Mouse (Mus musculus) lung, postnatal 0 days (tissue): Measurements from ENCODE around the gene Ncbp3. TPM values are rescaled to one million over a fixed set of nuclear protein-coding genes. Genes with fewer than 3 reads are reported as not detected.

Experiments used
- ATAC-seq: fragments of 200-750 bp; cut with Nextera tagmentation; 2 replicates; pipeline ENCODE4 v1.8.0; 2017; ENCODE audit warnings: moderate library complexity
- DNase-seq: peaks from one replicate; pipeline ENCODE4 v3.0.0-alpha.2; 2016; ENCODE audit warnings: low spot score
- H3K27ac ChIP-seq: fragments of 300-500 bp; sonication (generic); 2 replicates; pipeline ENCODE4 v1.5.1; 2014; ENCODE audit warnings: antibody characterized with exemption, mild to moderate bottlenecking, low read length, mixed read lengths
- H3K27me3 ChIP-seq: fragments of 300-500 bp; sonication (generic); replicated peaks from 2 replicates; pipeline ENCODE4 v1.6.1; 2014; ENCODE audit warnings: low read length, mixed read lengths; ENCODE audit not compliant: insufficient read depth
- H3K36me3 ChIP-seq: fragments of 300-500 bp; sonication (generic); 2 replicates; pipeline ENCODE4 v1.6.1; 2014; ENCODE audit warnings: low read length, mixed read lengths; ENCODE audit not compliant: insufficient read depth
- H3K4me1 ChIP-seq: fragments of 300-500 bp; sonication (generic); 2 replicates; pipeline ENCODE4 v1.6.1; 2014; ENCODE audit warnings: antibody characterized with exemption, low read depth, low read length, mixed read lengths; ENCODE audit not compliant: insufficient read depth
- H3K4me2 ChIP-seq: fragments of 300-500 bp; sonication (generic); replicated peaks from 2 replicates; pipeline ENCODE4 v1.6.1; 2014; ENCODE audit warnings: low read depth, mild to moderate bottlenecking, low read length, moderate library complexity, mixed read lengths
- H3K4me3 ChIP-seq: fragments of 300-500 bp; sonication (generic); 2 replicates; pipeline ENCODE4 v1.5.1; 2014; ENCODE audit warnings: low read depth, low read length
- H3K9ac ChIP-seq: fragments of 300-500 bp; sonication (generic); replicated peaks from 2 replicates; pipeline ENCODE4 v1.6.1; 2014; ENCODE audit warnings: low read depth, mild to moderate bottlenecking
- H3K9me3 ChIP-seq: fragments of 300-500 bp; sonication (generic); 2 replicates; pipeline ENCODE4 v1.6.1; 2016; ENCODE audit warnings: low read length, mixed read lengths
- CTCF ChIP-seq: IDR thresholded peaks from 2 replicates; pipeline ENCODE4 v1.5.1; 2016; ENCODE audit warnings: antibody characterized with exemption, mild to moderate bottlenecking
- EP300 ChIP-seq: IDR thresholded peaks from 2 replicates; pipeline ENCODE4 v1.6.1; 2016; ENCODE audit warnings: antibody characterized with exemption, mild to moderate bottlenecking, control low read depth
- WGBS: fragments of 180-500 bp; shearing (Covaris S2); extraction: QIAGEN DNeasy Blood & Tissue Kit; methylation state at CpG from one replicate; pipeline ENCODE4 v1.1.7; 2014; 5-methylcytosine and 5-hydroxymethylcytosine counted together
- polyA plus RNA-seq: library from polyadenylated mRNA; unstranded; fragments of >200 nt; fragmentation: Nextera tagmentation; extraction: Ambion mirVana; gene quantifications from 2 replicates; pipeline ENCODE4 v1.2.1, GENCODE M21; 2015

The Ncbp3 gene
- polyA plus RNA-seq, 1 experiment from 2014 or later, result 5.3 TPM

DNA sequence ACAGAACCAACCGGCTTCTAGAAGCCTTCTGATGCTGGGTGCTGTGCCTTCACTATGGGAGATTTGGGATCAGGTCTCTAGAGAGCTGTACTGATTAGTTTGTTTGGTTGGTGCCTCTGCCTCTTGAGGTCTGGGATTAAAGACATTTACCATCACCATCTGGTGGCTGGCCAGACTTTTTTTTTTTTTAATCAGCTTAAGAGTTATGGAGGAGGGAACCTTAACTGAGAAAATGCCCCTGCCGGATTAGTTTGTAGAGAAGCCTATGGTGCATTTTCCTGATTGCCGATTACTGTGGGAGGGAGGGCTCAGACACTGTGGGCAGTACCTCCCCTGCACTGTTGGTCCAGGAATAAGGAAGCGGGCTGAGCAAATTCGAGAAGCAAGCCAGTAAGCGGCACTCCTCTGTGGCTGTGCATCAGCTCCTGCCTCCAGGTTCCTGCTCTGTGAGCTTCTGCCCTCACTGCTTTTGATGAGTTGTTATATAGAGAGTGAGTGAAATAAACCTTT lies 29.7 kb downstream of the Ncbp3 start:
- H3K36me3 ChIP-seq, result peaks cover 32% of the 10 kb centered on the region
- no peaks in the 10 kb centered on the region for H3K9me3 ChIP-seq
- no peak for ATAC-seq
- H3K27ac ChIP-seq, result no peak overlapping the region
- H3K4me2 ChIP-seq, result no peak overlapping the region
- no peak for DNase-seq
- TF ChIP-seq CTCF (no peak), EP300 (no peak)
- H3K27me3 ChIP-seq, result no peaks in the 10 kb centered on the region
- H3K9ac ChIP-seq, result no peak overlapping the region
- H3K4me1 ChIP-seq, result no peaks in the 10 kb centered on the region
- WGBS, result 92% methylated on average over 6 of the region's 6 CpGs
- H3K4me3 ChIP-seq, result no peak overlapping the region

DNA sequence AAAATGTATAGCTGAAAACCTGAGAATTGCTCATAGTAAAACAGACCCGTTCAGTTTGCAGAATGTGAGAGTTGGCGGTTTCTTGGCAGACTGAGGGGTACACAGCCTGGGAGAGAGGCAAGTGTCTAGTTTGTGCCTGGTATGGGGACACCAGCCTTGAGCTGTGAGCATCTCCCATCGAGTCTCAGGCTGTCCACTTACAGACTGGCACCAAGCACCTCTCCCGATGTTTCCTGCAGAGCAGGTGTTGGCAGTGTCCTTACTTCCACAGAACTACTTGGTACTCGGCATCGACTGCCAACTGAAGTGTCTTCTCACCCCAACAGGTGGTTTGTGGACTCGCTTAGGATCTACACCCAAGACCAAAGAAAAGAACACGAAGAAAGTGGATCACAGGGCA lies 31.0 kb downstream of the Ncbp3 start:
- no peaks in the 10 kb centered on the region for H3K4me1 ChIP-seq
- ATAC-seq, result no peak
- H3K27ac ChIP-seq, result no peak overlapping the region
- H3K9ac ChIP-seq, result no peak overlapping the region
- H3K36me3 ChIP-seq, result peaks cover 19% of the 10 kb centered on the region
- TF ChIP-seq EP300 (no peak), CTCF (no peak)
- no peaks in the 10 kb centered on the region for H3K27me3 ChIP-seq
- no peak overlapping the region for H3K4me3 ChIP-seq
- 88% methylated on average over 8 of the region's 8 CpGs for WGBS
- no peak for DNase-seq
- no peak overlapping the region for H3K4me2 ChIP-seq
- H3K9me3 ChIP-seq, result no peaks in the 10 kb centered on the region

DNA sequence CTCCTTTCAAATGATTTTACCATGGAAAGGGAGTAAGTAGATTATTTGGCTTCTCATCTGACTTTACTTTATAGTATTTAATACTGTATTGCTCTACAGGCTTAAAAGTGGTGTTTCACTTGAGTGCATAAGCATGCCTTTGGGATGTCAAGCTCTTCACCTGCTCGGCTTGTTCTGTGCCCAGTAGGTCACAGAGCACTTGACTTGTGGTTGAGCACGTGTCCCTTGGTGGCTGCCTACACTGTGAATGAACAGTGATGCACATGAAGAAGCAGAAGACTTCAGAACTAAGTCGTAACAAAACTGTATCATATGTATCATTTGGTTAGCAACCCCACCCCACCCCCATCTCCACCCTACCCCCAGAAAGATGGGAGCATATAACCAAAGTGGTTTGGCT lies 32.7 kb downstream of the Ncbp3 start:
- DNase-seq (no peak), ATAC-seq (no peak)
- Histone ChIP-seq H3K4me3 (no peak overlapping the region), H3K36me3 (0 out of 2 replicates have a peak, but pooled peaks cover 13% of the 10 kb centered on the region), H3K9ac (no peak overlapping the region), H3K27ac (no peak overlapping the region), H3K9me3 (no peaks in the 10 kb centered on the region), H3K27me3 (no peaks in the 10 kb centered on the region), H3K4me1 (no peaks in the 10 kb centered on the region), H3K4me2 (no peak overlapping the region)
- TF ChIP-seq CTCF, result no peak
- no peak for TF ChIP-seq EP300
- WGBS, result 77% methylated on average over 3 of the region's 3 CpGs

DNA sequence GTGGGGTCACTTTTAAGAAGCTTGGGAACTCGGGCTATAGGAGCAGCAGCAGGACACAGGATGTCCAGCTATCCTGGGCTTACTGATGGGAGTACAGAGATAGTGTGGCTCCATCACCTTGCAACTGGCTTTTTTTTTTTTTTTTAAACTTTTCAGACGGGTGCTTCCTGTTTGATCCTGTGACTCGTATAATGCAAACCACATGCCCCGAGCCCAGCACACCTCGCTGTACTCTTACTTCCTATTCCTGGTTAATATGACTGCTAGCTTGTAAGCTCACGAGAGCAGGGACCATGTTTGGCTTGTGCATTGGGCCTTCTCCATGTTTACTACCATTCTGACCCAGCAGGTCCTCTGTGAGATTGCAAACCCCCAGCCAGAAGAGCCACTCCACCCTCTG lies 36.7 kb downstream of the Ncbp3 start:
- H3K27ac ChIP-seq, result no peak overlapping the region
- no peaks in the 10 kb centered on the region for H3K4me1 ChIP-seq
- no peak for TF ChIP-seq EP300
- no peak for TF ChIP-seq CTCF
- no peak for DNase-seq
- 0 out of 2 replicates have a peak, but pooled peaks cover 8% of the 10 kb centered on the region for H3K36me3 ChIP-seq
- H3K9ac ChIP-seq, result no peak overlapping the region
- H3K27me3 ChIP-seq, result no peaks in the 10 kb centered on the region
- H3K4me3 ChIP-seq, result no peak overlapping the region
- no peak for ATAC-seq
- H3K9me3 ChIP-seq, result no peaks in the 10 kb centered on the region
- no peak overlapping the region for H3K4me2 ChIP-seq
- 58% methylated on average over 6 of the region's 6 CpGs for WGBS

DNA sequence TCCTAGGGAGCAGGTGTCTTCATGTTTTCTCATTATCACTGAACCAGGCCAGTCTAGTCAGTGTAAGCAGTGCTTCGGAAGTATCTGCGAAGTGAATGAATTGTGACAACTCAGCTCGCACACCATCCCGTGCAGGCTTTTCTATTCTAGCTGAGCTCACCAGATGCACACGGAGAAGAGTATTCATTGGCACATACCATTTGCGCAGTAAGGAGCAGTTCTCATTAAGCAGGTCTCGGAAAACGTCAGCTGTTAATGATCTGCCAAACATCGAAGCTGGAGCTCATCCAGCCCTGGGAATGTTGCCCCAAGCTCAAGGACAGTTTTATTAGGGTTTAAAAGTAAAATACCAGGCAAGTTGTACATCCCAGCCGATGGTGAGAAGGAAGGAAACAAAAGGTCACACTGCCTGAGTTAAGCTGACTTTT lies 37.2 kb downstream of the Ncbp3 start:
- no peaks in the 10 kb centered on the region for H3K4me1 ChIP-seq
- TF ChIP-seq EP300 (no peak), CTCF (no peak)
- H3K27me3 ChIP-seq, result no peaks in the 10 kb centered on the region
- H3K4me2 ChIP-seq, result no peak overlapping the region
- 0 out of 2 replicates have a peak, but pooled peaks cover 8% of the 10 kb centered on the region for H3K36me3 ChIP-seq
- WGBS, result 56% methylated on average over 10 of the region's 10 CpGs
- peak; percentile 23 for DNase-seq
- ATAC-seq, result peak; percentile 50
- no peak overlapping the region for H3K9ac ChIP-seq
- no peak overlapping the region for H3K4me3 ChIP-seq
- no peaks in the 10 kb centered on the region for H3K9me3 ChIP-seq
- H3K27ac ChIP-seq, result no peak overlapping the region

DNA sequence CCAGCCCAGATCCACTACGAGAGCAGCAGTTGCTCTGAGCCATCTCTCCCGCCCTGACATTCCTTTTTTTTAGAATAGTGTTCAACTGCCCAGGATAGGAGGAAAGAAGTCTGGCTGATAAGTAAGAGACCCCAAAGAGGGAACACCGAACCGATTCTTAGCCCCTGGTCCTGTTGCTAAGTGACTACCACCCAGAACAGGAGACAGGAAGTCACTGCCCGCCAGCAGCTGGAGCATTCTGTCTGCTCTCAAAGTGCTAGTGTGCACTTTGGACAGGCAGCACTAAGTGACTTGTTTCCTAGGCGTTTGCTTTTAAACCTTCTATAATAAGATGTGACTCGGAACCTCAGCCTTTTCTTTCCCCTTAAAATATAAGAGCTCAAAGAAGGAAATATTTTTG lies 37.8 kb downstream of the Ncbp3 start:
- no peak overlapping the region for H3K4me2 ChIP-seq
- no peak overlapping the region for H3K9ac ChIP-seq
- no peak overlapping the region for H3K4me3 ChIP-seq
- TF ChIP-seq EP300 (no peak), CTCF (no peak)
- 0 out of 2 replicates have a peak, but pooled peaks cover 8% of the 10 kb centered on the region for H3K36me3 ChIP-seq
- DNase-seq, result peak; percentile 22
- no peaks in the 10 kb centered on the region for H3K27me3 ChIP-seq
- no peaks in the 10 kb centered on the region for H3K9me3 ChIP-seq
- no peak overlapping the region for H3K27ac ChIP-seq
- no peaks in the 10 kb centered on the region for H3K4me1 ChIP-seq
- no peak for ATAC-seq
- 52% methylated on average over 7 of the region's 7 CpGs for WGBS
